In the genomic region with DNA sequence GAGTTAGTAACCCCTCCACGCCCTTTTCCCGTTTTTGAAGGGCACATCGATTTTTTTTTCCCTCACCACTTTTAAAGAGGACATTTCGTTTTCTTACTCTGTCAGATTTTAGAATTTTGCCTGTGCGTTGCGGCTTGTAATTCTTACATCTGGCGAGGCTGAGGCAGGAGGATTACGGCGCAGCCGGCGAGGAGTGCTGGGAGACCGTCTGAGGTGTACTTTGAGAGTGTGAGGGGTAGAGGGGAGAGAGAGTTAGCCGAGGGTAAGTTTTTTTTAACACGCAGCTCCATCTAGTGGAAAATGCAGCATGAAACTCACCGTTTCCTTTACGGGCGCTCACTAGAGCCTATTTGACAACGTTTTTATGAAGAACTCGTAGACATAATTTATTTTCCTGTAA, we compare ENCODE assay signal across 8 mouse cellular contexts. TPM values are rescaled to one million over a fixed set of nuclear protein-coding genes. Genes with fewer than 3 reads are reported as not detected.
DNase-seq lines count a peak whose midpoint lies in the region; ATAC-seq and TF ChIP-seq lines count a peak whose summit lies in the region.

No protein-coding gene starts in this region.

- peak overlapping the region; percentile 69 for H3K4me3 ChIP-seq in hindbrain, embryonic 10.5 days
- H3K4me3 ChIP-seq in lung, postnatal 0 days (ENCODE audit: low read depth, low read length) = peak overlapping the region; percentile 61
- peak overlapping the region; percentile 62 for H3K4me3 ChIP-seq in thymus, adult 2 months (ENCODE audit: control insufficient read depth, insufficient read depth, low read length)

- H3K4me2 ChIP-seq in lung, postnatal 0 days (replicated peaks; ENCODE audit: low read depth, low read length) = peak overlapping the region; percentile 79

- H3K27ac ChIP-seq in hindbrain, embryonic 10.5 days = peak overlapping the region; percentile 95
- H3K27ac ChIP-seq in lung, postnatal 0 days (ENCODE audit: low read length) = peak overlapping the region; percentile 95
- H3K27ac ChIP-seq in thymus, adult 2 months (ENCODE audit: control insufficient read depth, insufficient read depth, low read length) = peak overlapping the region; percentile 84

- no peak for TF ChIP-seq POLR2A in thymus, adult 2 months (IDR thresholded peaks at IDR 0.05; ENCODE audit: control insufficient read depth, extremely low read depth, insufficient read depth, low read length, poor library complexity)

- peak; percentile 56; the same call in 1 of the 2 replicates for TF ChIP-seq EP300 in lung, postnatal 0 days (IDR thresholded peaks at IDR 0.05)

- WGBS in hindbrain, embryonic 10.5 days = 6% methylated on average over 19 of the region's 19 CpGs
- WGBS in lung, postnatal 0 days = 2% methylated on average over 19 of the region's 19 CpGs
- under 1% methylated on average over 19 of the region's 19 CpGs for WGBS in thymus, adult 2 months

- no peaks in the 10 kb centered on the region for H3K27me3 ChIP-seq in hindbrain, embryonic 10.5 days (ENCODE audit: insufficient read depth, poor library complexity, severe bottlenecking)
- H3K27me3 ChIP-seq in lung, postnatal 0 days (replicated peaks; ENCODE audit: insufficient read depth, low read length) = no peaks in the 10 kb centered on the region
- H3K27me3 ChIP-seq in thymus, adult 2 months (ENCODE audit: control insufficient read depth, insufficient read depth, low read length) = no peaks in the 10 kb centered on the region

- ATAC-seq in lung, postnatal 0 days = peak; percentile 81

- H3K9me3 ChIP-seq in hindbrain, embryonic 10.5 days = no peaks in the 10 kb centered on the region
- no peaks in the 10 kb centered on the region for H3K9me3 ChIP-seq in lung, postnatal 0 days (ENCODE audit: low read length)

- peak; percentile 73 for DNase-seq in Muller cell, postnatal 12 days (ENCODE audit: inconsistent ontology term)
- DNase-seq in cerebellum, adult 8-10 months = peak; percentile 61
- DNase-seq in forelimb bud, embryonic 11.5 days (ENCODE audit: low read depth, low spot score) = peak; percentile 79
- DNase-seq in hindbrain, embryonic 10.5 days (ENCODE audit: low spot score) = peak; percentile 71
- DNase-seq in layer of hippocampus, adult 8-10 months (ENCODE audit: low spot score in 2 of 2) = peak; percentile 51 to 59
- DNase-seq in lung, postnatal 0 days (ENCODE audit: low spot score) = peak; percentile 96
- DNase-seq in ovary, postnatal 10 days (ENCODE audit: low spot score) = peak; percentile 45
- peak; percentile 78 for DNase-seq in thymus, adult 2 months

- H3K4me1 ChIP-seq in hindbrain, embryonic 10.5 days (replicated peaks) = peaks cover 5% of the 10 kb centered on the region; the same call in 1 of the 2 replicates
- H3K4me1 ChIP-seq in lung, postnatal 0 days (ENCODE audit: insufficient read depth, low read depth, low read length) = no peaks in the 10 kb centered on the region
- no peaks in the 10 kb centered on the region; the same call in 1 of the 2 replicates for H3K4me1 ChIP-seq in thymus, adult 2 months (replicated peaks; ENCODE audit: control insufficient read depth, insufficient read depth, low read length)

- TF ChIP-seq CTCF in lung, postnatal 0 days (IDR thresholded peaks at IDR 0.05) = peak; percentile 73
- TF ChIP-seq CTCF in thymus, adult 2 months (IDR thresholded peaks at IDR 0.05; ENCODE audit: borderline replicate concordance, control insufficient read depth, extremely low read depth, insufficient read depth, low read length, poor library complexity) = no peak

- H3K36me3 ChIP-seq in hindbrain, embryonic 10.5 days = peaks cover 31% of the 10 kb centered on the region
- H3K36me3 ChIP-seq in lung, postnatal 0 days (ENCODE audit: insufficient read depth, low read length) = 0 out of 2 replicates have a peak, but pooled peaks cover 3% of the 10 kb centered on the region
- peaks cover 6% of the 10 kb centered on the region; the same call in 1 of the 2 replicates for H3K36me3 ChIP-seq in thymus, adult 2 months (ENCODE audit: control insufficient read depth, insufficient read depth, low read length)

- peak overlapping the region; percentile 64 for H3K9ac ChIP-seq in lung, postnatal 0 days (replicated peaks; ENCODE audit: low read depth)

RNA-seq across cellular contexts. Expression of a gene that starts 0.7 kb away (rescaled TPM):
- polyA plus RNA-seq in hindbrain, embryonic 10.5 days (2016; fragmentation: Nextera tagmentation; extraction: Ambion mirVana) = 30.4 and 34.3 TPM in 2 replicates
- total RNA-seq in layer of hippocampus, adult 8-10 months (2022) = 10 to 100 TPM; 28.8 to 41.8 (median 38.5) TPM
- polyA plus RNA-seq in lung, postnatal 0 days (2015; fragmentation: Nextera tagmentation; extraction: Ambion mirVana) = 48.3 and 58.2 TPM in 2 replicates
- 12.6 and 18.2 TPM in 2 replicates for polyA plus RNA-seq in thymus, adult 2 months (2012; rRNA removed)

RNA-seq across cellular contexts. Expression of a gene that starts 13.4 kb away (rescaled TPM):
- polyA plus RNA-seq in hindbrain, embryonic 10.5 days (2016; fragmentation: Nextera tagmentation; extraction: Ambion mirVana) = 75.1 and 84.9 TPM in 2 replicates
- 10 to 100 TPM; 68.6 to 75.2 (median 72.6) TPM for total RNA-seq in layer of hippocampus, adult 8-10 months (2022)
- 82.3 and 85.7 TPM in 2 replicates for polyA plus RNA-seq in lung, postnatal 0 days (2015; fragmentation: Nextera tagmentation; extraction: Ambion mirVana)
- 48.9 and 50.8 TPM in 2 replicates for polyA plus RNA-seq in thymus, adult 2 months (2012; rRNA removed)

RNA-seq across cellular contexts. Expression of a gene that starts 34.9 kb away (rescaled TPM):
- polyA plus RNA-seq in hindbrain, embryonic 10.5 days (2016; fragmentation: Nextera tagmentation; extraction: Ambion mirVana) = 42.2 and 50.0 TPM in 2 replicates
- 10 to 100 TPM; 67.1 to 69.6 (median 68.9) TPM for total RNA-seq in layer of hippocampus, adult 8-10 months (2022)
- polyA plus RNA-seq in lung, postnatal 0 days (2015; fragmentation: Nextera tagmentation; extraction: Ambion mirVana) = 33.9 and 42.1 TPM in 2 replicates
- polyA plus RNA-seq in thymus, adult 2 months (2012; rRNA removed) = 61.2 and 62.1 TPM in 2 replicates

RNA-seq across cellular contexts. Expression of a gene that starts 56.5 kb away (rescaled TPM):
- polyA plus RNA-seq in hindbrain, embryonic 10.5 days (2016; fragmentation: Nextera tagmentation; extraction: Ambion mirVana) = not detected in 2 replicates
- under 1 TPM; 0.29 to 0.64 (median 0.48) TPM for total RNA-seq in layer of hippocampus, adult 8-10 months (2022)
- 0.18 TPM in 1 of 2 replicates, not detected in the other for polyA plus RNA-seq in lung, postnatal 0 days (2015; fragmentation: Nextera tagmentation; extraction: Ambion mirVana)
- polyA plus RNA-seq in thymus, adult 2 months (2012; rRNA removed) = not detected in 2 replicates

Comparison
In these comparisons a context has a peak if more than half of its experiments do, and no peak if none do; other contexts are left out.
1. Peak in every context shown above with its lines: DNase-seq, ATAC-seq, H3K4me3 ChIP-seq and H3K27ac ChIP-seq.
2. DNase-seq: peak in every context shown above with its lines; median percentile 96 in lung, postnatal 0 days; 79 in forelimb bud, embryonic 11.5 days; 78 in thymus, adult 2 months; 73 in Muller cell, postnatal 12 days; 71 in hindbrain, embryonic 10.5 days; 61 in cerebellum, adult 8-10 months; 55 in layer of hippocampus, adult 8-10 months; 45 in ovary, postnatal 10 days.